Mouse (Mus musculus) gastrocnemius, postnatal 10 days (tissue): ENCODE measurements around the gene Arhgap45. TPM values are rescaled to one million over a fixed set of nuclear protein-coding genes. Genes with fewer than 3 reads are reported as not detected.

Experiments
- DNase-seq: peaks from one replicate; pipeline ENCODE4 v3.0.0; 2021; ENCODE audit warnings: mixed read lengths
- total RNA-seq, 2 experiments: library from RNA; stranded (reverse); gene quantifications; 2 replicates each; pipeline ENCODE4 v1.2.3; 2021

Arhgap45 gene
- total RNA-seq, 2 experiments from 2014 or later: 2.0 to 3.5 TPM

DNA sequence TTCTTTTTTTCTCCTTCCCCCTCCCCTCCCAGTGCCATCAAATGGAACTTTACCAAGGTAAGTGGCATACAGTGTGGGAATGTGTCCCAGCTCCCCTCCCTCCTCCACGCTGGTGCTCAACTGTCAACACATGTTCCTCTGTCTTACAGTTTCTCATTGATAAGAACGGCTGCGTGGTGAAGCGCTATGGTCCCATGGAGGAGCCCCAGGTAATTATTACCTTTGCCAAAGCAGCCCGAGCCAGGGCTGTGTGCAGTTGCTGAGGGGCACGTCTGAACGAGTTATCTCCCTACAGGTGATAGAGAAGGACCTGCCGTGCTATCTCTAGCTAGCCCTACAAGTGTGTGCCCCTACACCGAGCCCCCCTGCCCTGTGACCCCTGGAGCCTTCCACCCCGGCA, 39.4 kb downstream of the Arhgap45 start:
- DNase-seq: no peak

DNA sequence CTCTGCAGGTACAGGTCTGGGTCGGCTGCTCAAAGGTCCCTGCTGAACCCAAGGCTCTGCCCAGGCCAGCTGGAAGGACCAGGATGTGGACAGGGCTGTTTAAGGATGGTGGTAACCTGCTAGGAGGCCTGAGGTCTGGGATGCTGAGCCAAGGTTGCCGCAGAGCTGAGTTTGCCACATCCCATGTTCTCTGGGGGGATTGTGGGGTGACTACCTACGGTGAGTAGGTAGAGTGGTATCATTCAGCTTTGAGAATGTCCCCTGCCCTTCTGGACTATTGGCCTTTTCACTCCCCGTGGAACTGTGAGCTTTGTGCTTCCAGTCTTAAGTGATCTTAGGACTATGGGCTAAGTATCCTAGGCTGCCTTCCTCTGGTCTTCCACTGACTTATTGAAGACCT, 40.1 kb downstream of the Arhgap45 start:
- DNase-seq: no peak

DNA sequence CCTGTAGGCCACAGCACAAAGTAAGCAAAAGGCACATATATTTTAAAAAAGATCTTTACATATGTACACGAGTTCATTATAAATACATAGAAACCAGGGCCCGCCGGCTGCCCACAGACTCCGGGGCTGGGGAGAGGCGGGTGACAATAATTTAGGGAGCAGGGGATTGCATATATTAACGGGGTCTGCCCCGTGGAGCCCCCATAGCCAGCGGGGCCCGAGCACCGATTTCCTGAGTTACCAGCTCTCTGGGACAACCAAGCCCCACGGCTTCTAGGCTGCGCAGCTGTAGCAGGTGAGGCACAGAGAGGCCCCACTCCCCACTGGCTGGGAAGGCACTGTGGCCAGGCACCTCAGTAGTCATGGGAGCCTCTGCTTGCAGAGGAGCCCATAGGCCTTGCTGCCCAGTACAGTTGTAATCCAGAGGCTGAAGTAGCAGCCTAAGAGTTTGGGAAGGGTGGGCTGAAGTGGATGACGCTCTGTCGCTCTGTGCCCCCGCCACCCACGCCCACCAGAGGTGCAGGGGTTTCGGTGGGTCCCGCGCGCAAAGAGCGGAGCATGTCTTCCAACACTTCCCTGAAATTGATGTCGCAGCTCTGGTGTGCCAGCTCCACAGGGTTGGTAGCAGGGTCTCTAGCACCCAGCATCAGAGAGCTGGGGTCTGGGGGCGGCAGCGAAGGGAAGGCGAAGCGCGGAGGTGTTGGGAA, 40.7 kb downstream of the Arhgap45 start:
- DNase-seq: no peak

DNA sequence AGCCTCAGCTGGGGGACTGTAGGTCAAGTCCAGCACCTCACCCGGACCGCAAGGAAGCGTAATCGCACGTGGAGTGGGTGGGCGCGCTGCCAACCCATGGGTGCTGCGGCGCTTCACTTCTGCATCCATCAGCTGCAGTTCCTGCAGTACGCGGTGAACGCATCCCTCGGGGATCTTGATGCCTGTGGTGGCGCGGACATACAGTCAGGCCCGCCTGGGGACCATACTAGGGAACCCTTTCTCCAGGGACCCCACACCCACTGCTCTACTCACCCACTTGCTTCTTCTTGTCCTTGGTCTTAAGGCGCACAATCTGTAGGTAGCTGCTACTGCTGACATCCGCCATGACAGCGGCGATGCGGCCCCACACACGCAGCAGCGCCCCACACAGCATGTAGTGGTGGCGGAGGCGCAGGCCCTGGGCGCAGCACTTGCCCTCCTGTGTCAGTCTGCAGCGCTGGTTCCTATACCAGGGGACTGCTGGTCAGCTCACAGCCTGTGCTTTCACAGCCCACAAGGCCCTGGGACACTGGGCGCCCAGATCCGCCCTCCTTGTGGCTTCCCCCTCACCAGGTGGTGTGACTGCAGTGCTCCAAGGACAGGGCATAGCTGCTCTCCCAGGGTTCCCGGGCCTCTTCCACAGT, 41.4 kb downstream of the Arhgap45 start:
- DNase-seq: no peak

DNA sequence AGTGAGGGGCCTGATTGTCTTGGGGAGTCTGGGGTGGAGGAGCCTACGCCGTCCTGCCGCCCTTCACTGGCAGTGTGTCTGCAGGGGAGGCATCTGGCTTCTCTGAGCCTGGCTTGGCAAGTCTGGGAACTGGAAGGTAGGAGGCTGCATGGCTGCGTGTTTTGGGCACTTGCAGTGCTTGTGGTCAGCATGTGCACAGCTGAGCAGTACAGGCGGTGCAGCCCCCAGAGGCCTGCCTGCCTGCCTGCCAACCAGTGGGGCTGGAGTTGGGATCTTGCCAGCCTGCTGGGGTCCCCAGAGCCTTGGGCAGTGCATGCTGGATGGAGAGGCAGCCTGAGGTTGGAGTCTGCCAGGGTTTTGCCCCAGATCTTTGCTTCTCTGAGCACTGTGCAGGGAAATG, 46.7 kb downstream of the Arhgap45 start:
- DNase-seq: no peak

DNA sequence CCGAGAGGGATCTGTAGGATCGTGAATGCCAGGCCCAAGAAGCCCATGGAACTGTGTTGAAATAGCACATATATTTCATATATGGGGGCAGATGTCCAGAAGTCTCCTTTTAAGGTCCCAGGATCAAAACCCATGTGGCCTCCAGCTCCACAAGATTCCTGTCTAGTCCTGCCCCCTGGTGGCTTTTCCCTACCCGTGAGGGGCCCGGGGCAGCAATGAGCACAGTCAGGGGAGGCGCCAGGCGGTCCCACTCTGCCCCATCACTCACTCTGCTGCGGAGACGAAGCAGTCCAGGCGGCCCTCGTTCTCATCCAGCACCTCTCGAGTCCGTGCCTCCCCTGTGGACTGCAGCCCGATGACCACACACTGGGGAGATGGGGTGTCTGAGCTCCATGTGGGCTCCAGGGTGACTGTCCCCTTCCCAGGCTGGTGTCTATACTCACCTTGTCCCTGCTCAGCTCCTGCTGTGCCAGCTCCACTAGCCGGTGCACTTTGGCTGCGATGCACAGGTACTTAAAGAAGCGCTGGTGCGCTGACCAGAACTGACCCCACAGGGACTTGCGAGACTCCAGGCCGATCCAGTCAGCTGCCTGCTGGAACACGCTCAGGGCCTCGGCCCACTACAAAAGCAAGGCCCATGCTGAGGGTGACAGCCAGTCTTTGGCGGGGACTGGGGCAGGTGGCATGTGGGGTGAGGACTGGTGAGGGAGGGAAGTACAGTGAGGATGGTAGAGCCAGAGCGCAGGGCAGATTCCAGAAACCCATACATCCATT, 47.6 kb downstream of the Arhgap45 start:
- DNase-seq: no peak

DNA sequence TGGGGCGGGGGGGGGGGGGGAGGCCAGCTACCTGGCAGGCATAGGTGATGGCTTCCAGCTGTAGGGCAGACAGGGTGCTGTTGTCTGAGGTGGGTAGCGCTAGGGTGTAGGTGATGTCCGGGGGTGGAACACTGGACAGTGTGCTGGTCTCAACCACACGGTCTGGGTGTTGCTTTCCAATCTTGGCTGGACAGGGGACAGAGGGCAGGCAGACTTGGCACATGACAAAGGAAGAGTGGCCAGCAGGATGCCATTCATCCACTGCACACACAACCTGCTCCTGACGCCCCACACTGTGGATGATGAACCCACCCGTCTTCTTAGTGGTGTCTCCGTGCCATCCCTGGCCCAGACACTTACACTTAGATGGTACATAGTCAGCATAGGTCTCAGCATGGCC, 52.8 kb downstream of the Arhgap45 start:
- DNase-seq: no peak

DNA sequence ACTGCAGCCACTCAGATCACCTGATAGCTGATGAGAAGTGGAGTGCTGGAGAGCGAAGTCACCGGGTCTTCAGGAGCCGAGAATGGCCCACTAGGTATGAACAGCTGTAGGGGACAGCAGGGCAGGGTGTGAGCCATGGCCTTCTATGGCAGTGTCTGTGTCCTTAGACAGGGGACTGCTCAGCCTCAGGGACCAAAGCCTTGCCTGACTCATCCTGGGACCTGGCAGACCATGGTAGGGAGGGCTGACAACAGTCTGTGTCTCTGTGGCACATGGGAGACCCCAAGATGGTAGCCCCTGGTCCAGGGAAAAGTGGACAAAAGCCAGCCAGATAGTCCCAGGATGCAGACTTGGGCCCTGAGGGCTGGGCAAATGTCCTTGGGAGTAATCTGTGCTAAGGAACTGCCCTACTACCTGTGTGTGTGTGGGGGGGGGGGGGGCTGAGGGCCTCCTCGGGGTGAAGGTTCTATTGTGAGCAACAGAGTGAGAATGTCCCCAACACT, 53.5 kb downstream of the Arhgap45 start:
- no peak for DNase-seq

DNA sequence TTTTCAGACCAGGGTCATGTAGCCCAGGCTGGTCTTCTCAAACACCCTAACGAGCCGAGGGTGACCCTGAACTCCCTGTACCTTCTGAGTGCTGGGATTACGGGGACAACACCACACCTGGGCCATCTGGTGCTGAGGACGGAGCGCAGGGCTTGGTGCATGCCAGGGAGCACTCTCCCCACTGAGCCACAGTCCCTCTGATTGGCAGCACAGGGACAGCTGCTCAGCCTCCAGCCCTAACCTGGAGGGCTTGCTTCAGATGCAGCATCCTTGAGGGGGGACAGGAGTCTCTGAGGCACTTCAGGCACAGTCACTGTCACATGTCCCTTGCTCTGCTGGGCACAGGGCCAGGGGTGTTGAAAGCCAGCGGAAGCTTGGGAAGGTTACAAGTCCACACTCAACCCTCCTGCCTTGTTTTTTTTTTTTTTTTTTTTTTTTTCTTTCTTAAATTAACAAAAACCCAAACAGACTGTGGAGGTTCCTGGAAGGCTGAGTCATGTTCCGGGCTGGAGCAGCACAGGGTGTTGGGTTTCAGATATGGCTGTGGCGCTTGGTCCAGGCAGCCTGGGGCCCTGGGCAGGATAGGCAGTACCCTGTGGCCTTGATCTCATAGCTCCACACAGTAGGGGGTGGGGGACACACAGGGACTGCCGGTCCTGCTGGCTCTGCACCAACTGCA, 54.5 kb downstream of the Arhgap45 start:
- peak; percentile 83 for DNase-seq

DNA sequence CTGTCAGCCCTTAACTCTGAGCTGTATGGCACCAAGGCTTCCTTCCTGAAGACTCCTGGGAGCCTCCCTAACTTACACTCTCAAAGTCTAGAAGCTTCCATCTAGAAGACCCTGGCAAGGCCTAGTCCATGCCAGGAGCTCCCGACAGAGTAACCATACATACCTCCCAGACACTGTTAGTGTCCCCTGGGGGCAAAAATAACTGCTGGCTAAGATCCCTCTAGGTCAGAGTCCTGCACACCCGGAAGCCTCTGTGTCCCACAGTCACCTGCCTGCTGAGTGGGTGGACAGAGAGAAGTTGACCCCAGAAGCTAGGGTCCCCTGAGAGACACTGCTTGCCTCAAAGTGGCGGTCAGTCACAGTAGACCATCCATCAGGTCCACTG, 55.1 kb downstream of the Arhgap45 start:
- no peak for DNase-seq

DNA sequence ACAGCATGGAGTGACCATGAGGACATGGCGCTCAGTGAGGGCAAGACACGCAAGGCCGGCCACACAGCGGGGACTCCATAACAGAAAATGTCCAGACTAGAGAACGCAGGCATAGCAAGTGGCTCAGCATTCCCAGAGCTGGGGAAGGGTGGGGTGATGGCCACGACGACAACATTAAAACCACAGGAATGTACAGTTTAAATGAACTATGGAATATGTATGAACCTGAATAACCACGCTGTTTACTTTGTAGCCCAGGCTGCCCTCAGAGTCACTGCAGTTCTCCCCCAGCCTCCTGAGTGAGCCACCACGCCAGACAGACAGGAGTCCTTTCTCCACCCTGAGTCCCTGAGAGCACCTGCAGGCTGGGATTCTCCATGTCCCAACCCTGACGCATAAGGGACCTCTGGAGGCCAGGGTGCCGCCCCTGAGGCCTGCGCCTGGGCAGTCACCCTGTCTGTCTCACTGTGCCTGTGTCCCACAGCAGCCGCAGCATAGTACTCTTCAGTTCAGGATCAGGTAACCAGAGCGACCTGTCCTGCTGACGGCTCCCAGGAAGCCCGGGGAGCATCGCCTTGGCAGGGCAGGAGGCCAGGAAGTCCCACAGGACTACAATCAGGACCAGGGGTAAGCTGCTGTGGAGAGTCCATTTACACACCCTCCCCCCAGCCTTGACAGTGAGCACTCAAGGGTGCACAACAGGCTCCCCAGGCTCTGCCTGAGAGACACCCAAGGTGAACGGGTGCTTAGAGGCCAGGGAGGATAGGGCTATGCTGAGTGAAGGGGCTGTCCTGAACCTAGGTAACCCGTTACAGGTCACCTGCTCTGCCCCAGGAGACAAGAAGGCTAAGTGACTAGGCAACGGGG, 56.4 kb downstream of the Arhgap45 start:
- DNase-seq: no peak

DNA sequence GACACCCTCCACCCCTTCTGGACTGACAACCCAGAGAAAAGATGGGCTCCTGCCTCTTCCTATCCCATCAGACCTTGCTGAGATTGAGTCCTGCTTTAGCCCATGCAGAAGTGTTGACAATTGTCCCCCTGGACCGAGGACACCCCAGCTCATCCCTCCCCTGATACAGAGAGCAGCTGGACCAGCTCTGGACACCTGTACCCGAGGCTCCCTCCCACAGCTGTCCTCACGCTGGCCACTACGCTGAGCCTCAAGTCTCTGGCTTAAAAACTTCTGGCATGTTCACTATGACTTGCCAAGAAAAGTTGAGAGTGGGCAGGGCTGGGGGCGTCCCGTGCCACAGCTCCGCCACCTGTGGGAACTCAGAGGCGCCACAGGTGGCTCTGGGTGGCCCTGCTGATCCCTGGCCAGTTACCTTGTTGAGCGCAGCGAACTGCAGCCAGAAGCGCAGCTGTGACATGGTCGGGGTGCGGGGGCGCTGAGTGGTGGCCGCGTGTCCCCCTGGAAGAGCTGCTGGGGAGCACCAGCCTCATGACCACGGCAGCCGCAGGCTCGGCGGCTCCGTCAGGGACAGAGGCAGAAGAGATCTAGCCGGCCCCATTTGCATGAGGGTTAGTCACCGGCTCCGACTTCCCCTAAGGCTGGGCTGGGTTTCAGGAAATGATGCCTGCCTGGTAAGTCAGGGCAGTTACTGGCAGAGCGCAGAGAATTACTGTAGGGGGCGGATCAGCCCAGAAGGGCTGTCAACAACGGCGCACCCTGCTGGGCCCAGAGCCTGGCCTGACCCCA, 58.6 kb downstream of the Arhgap45 start:
- DNase-seq: peak; percentile 52

DNA sequence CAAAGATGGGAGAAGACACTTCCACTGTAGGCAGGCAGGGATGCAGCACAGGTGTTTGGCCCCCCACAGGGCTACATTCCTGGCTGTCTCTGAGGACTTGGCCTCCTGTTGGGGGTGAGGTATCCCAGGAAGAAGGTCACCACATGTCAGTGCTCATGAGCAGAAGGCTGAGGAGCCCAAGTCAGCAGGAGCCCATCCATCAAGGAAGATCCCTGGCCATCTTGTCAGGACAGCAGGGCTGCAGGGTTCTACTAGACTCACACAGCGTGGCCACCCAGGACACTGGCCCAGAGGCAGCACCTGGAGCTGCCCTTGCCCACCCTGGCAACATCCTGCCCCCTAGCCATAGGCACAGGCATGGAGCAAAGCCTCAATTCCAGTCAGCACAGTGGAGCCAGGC, 59.5 kb downstream of the Arhgap45 start:
- no peak for DNase-seq

DNA sequence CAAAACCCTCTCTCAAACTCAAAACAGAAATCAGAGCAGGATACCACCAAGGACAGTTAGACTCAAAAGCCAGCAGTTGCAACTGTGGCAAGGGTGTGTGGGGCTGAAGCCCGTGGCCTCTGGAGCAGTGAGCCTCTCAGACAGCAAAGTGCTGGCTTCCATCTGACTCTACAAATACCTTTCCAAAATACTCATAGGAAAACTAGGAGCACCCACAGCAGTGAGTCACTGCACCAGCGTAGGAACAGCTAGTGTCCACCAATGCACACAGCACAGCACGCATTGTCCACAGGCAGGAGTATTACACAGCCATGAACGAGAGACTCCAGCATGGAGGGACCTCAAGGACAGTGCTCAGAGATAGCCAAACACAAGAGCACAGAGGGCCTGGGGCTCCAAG, 59.9 kb downstream of the Arhgap45 start:
- no peak for DNase-seq

DNA sequence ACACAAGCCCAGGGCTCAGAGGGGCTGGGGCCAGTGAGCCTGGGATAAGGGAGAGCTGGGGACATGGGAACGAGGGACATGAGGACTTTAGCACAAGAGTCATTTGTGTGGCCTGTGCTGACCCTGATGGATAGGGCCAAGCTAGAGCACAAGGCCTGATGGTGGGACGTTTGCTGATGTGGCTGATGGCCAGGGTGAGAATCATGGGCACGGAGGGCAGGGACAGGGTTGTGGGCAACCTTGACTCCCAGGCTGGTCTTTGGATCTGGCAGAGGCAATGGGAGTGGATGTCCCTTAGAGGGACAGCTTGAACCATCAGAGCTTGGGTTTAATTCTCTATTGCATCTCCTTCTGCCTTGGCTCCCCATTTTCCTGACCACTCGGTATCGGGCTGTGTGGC, 60.9 kb downstream of the Arhgap45 start:
- DNase-seq: no peak

DNA sequence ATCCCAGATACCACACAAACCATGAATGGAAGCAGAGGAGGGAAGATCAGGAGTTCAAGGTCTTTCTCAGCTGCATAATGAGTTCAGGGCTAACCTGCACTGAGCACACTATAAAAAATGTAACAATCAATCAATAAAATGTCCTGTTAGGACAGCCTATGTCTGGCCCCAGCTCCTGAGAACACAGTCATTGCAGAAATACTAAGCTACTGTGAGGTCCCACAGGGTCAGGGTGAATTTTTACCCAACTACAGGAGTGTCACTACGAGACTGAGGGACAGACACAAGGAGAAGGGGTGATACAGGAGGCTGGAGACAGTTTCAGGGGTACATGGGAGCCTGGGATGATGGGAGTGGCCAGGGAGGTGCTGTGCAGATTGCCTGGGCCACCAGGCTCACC, 61.9 kb downstream of the Arhgap45 start:
- DNase-seq: no peak

DNA sequence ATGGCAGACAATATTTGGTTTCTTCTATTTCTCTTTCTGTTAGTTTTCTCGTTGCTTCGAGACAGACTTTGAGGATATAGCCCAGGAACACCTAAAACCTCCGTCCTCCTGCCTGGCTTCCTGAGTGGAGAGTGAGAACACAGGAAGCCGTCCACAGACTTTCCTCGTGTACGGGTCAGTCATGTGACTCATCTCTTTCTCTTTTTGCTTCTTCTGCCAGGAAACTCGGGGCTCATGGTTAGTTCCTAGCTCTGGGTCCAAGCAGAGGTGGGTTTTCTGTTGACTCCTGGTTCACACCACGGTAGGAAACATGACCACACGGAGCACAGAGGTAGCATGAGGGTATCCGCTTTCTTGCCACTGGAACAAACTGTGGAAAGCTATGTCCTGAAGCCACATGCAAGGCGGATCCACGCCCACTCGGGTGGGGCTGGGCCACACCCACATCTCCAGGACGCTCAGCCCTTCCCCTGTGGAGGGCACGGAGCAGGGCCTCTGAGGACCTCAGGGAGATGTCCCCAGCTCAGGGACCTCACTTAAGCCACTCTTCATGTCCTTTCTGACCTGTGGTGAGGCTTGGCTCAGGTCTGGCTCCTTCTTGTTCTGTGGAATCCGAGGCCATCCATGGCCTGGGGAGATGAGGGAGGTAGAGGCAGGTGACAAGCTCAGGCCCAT, 64.1 kb downstream of the Arhgap45 start:
- no peak for DNase-seq
